Mouse (Mus musculus): ENCODE data around the gene Dnah9. TPM values are rescaled to one million over a fixed set of nuclear protein-coding genes. Genes with fewer than 3 reads are reported as not detected.

The Dnah9 gene
- total and polyA plus RNA-seq, 3 experiments = 0.01 TPM; not detected in 2

DNA sequence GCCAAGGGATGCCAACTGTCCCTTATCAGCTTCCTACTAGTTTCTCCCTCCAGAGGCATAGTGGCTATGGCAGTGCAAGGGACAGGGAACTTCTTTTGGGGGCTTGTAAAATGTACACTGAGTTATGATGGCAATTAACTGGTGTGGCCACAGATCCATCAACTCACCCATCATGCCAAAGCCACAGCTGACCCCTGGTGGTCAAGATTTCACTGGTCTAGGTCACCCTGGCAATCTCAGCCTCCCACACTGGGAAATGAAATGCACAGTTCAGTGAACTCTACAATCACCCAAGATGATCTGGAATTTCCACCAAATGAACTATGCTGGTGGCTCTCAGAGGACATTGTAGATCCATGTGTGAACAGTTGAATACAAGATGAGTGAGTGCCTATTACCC lies 42.2 kb downstream of the Dnah9 start:
- no peak for DNase-seq (ENCODE audit: low read depth, low spot score)
- H3K9ac ChIP-seq (ENCODE audit: control insufficient read depth, low read depth, low read length, poor library complexity, severe bottlenecking) = no peak overlapping the region
- H3K27me3 ChIP-seq (ENCODE audit: control insufficient read depth in 1 of 2, insufficient read depth in 2 of 2, low read length in 2 of 2) = no peaks in the 10 kb centered on the region
- TF ChIP-seq SIN3A (IDR thresholded peaks at IDR 0.05; ENCODE audit: low read length) (no peak), MAX (IDR thresholded peaks at IDR 0.05; ENCODE audit: low read length) (no peak), POLR2A (IDR thresholded peaks at IDR 0.05; ENCODE audit: control insufficient read depth in 1 of 2, insufficient read depth in 1 of 2, low read depth in 1 of 2, low read length in 2 of 2, poor library complexity in 1 of 2) (no peak), USF1 (IDR thresholded peaks at IDR 0.05; ENCODE audit: low read depth, low read length) (no peak), MAZ (IDR thresholded peaks at IDR 0.05; ENCODE audit: low read depth, low read length) (no peak), RCOR1 (IDR thresholded peaks at IDR 0.05; ENCODE audit: low read depth, low read length) (no peak), CTCF (IDR thresholded peaks at IDR 0.05 in 2 of 3, conservative IDR thresholded peaks at IDR 0.05 in 1 of 3; ENCODE audit: control insufficient read depth in 1 of 3, insufficient read depth in 1 of 3, low read depth in 2 of 3, low read length in 3 of 3, poor library complexity in 1 of 3, severe bottlenecking in 1 of 3) (no peak), TAL1 (IDR thresholded peaks at IDR 0.05; ENCODE audit: low read length) (no peak), ZC3H11A (IDR thresholded peaks at IDR 0.05; ENCODE audit: low read depth, low read length) (no peak), MYB (IDR thresholded peaks at IDR 0.05; ENCODE audit: low read depth, low read length) (no peak), BHLHE40 (IDR thresholded peaks at IDR 0.05; ENCODE audit: borderline replicate concordance, low read depth, low read length) (no peak), TCF12 (IDR thresholded peaks at IDR 0.05; ENCODE audit: low read depth, low read length) (no peak), HCFC1 (IDR thresholded peaks at IDR 0.05; ENCODE audit: low read depth, low read length) (no peak), UBTF (IDR thresholded peaks at IDR 0.05; ENCODE audit: borderline replicate concordance, insufficient read depth, low read depth, low read length) (no peak), E2F4 (IDR thresholded peaks at IDR 0.05; ENCODE audit: borderline replicate concordance, low read depth, low read length) (no peak), POLR2AphosphoS2 (IDR thresholded peaks at IDR 0.05; ENCODE audit: low read length) (no peak), TBP (IDR thresholded peaks at IDR 0.05; ENCODE audit: low read depth, low read length) (no peak), NRF1 (IDR thresholded peaks at IDR 0.05; ENCODE audit: insufficient read depth, low read depth, low read length, poor library complexity, severe bottlenecking) (no peak)
- H3K36me3 ChIP-seq (ENCODE audit: control insufficient read depth in 1 of 2, insufficient read depth in 2 of 2, low read length in 2 of 2) = no peaks in the 10 kb centered on the region
- H3K4me1 ChIP-seq (ENCODE audit: control insufficient read depth in 1 of 2, insufficient read depth in 2 of 2, low read length in 2 of 2) = no peaks in the 10 kb centered on the region
- H3K4me3 ChIP-seq (ENCODE audit: control insufficient read depth in 1 of 2, insufficient read depth in 1 of 2, low read depth in 2 of 2, low read length in 2 of 2) = no peak overlapping the region
- H3K27ac ChIP-seq (ENCODE audit: control insufficient read depth, low read depth, low read length) = no peak overlapping the region
- H3K79me2 ChIP-seq (ENCODE audit: control insufficient read depth, insufficient read depth, low read length, poor library complexity) = no peaks in the 10 kb centered on the region
- H3K9me3 ChIP-seq (replicated peaks; ENCODE audit: insufficient read depth, low read length) = no peaks in the 10 kb centered on the region

DNA sequence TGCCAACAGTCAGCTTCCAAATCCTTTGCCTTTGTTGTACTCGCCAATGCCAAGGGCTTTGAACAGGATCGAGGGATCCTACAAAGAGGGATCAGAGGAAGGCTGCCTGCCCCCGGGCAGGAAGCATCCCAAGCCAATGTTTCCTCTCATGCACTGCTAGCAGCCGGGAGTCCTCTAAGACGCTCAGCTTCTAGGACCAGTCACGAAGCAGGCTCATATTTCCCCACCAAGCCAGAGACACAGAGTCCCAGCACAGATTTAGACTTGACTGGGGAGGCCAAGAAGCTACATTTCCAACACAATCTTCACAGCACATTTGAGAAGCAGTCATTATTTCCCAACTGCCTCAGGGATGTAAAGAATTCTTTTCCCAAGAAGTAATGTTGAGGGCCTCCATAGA lies 43.9 kb downstream of the Dnah9 start:
- H3K9ac ChIP-seq (ENCODE audit: control insufficient read depth, low read depth, low read length, poor library complexity, severe bottlenecking) = no peak overlapping the region
- no peaks in the 10 kb centered on the region for H3K36me3 ChIP-seq (ENCODE audit: control insufficient read depth in 1 of 2, insufficient read depth in 2 of 2, low read length in 2 of 2)
- no peak overlapping the region for H3K27ac ChIP-seq (ENCODE audit: control insufficient read depth, low read depth, low read length)
- H3K4me1 ChIP-seq (ENCODE audit: control insufficient read depth in 1 of 2, insufficient read depth in 2 of 2, low read length in 2 of 2) = no peaks in the 10 kb centered on the region
- no peak for TF ChIP-seq MXI1 (IDR thresholded peaks at IDR 0.05; ENCODE audit: low read depth, low read length)
- no peak for TF ChIP-seq POLR2A (IDR thresholded peaks at IDR 0.05; ENCODE audit: control insufficient read depth in 1 of 2, insufficient read depth in 1 of 2, low read depth in 1 of 2, low read length in 2 of 2, poor library complexity in 1 of 2)
- TF ChIP-seq USF1 (IDR thresholded peaks at IDR 0.05; ENCODE audit: low read depth, low read length) = no peak
- no peak for TF ChIP-seq ZNF384 (IDR thresholded peaks at IDR 0.05; ENCODE audit: low read depth, low read length)
- TF ChIP-seq ZMIZ1 (IDR thresholded peaks at IDR 0.05; ENCODE audit: low read depth, low read length) = no peak
- no peak for TF ChIP-seq UBTF (IDR thresholded peaks at IDR 0.05; ENCODE audit: borderline replicate concordance, insufficient read depth, low read depth, low read length)
- no peak for TF ChIP-seq MAZ (IDR thresholded peaks at IDR 0.05; ENCODE audit: low read depth, low read length)
- no peak for TF ChIP-seq HCFC1 (IDR thresholded peaks at IDR 0.05; ENCODE audit: low read depth, low read length)
- H3K4me3 ChIP-seq (ENCODE audit: control insufficient read depth in 1 of 2, insufficient read depth in 1 of 2, low read depth in 2 of 2, low read length in 2 of 2) = no peak overlapping the region
- no peaks in the 10 kb centered on the region for H3K27me3 ChIP-seq (ENCODE audit: control insufficient read depth in 1 of 2, insufficient read depth in 2 of 2, low read length in 2 of 2)
- H3K9me3 ChIP-seq (replicated peaks; ENCODE audit: insufficient read depth, low read length) = no peaks in the 10 kb centered on the region
- no peaks in the 10 kb centered on the region for H3K79me2 ChIP-seq (ENCODE audit: control insufficient read depth, insufficient read depth, low read length, poor library complexity)
- no peak for DNase-seq (ENCODE audit: low read depth, low spot score)
